Mouse (Mus musculus) right cerebral cortex, adult 2 months (tissue): Measurements from ENCODE around the gene Jade2.

Experiments
- DNase-seq, 2 experiments: peaks; one replicate each; pipeline ENCODE4 v3.0.0; 2021 to 2022; ENCODE audit warnings: low spot score in 2 of 2

Gene Jade2

DNA sequence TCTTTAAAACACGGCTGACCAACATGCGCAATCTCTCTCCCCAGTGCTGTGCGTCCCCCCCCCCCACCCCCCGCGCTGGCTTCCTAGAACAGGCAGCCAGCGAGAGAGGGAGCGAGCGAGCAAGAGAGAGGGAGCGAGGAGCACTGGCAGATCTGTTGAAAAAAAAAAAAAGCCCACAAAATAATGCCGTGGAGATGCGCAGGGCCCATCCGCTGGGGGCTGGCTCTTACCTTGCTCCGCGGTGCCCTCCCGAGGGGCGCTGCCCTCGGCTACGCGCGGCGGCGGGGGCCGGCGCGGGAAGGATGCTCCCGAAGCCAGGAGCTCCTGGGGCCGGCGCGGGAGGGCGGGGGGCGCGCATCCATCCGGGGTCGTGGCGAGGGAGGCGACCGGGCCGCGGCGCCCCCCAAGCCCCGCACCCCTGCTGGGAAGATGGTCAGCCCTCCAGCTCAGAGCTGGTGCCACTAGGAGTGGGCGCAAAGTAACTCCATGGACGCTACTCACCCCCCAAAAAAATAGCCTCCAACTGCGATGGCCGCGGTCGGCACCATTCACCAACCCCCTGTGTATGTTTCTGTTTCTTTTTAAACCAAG, at the start of gene Jade2:
Gene Jade2 (minus strand): TSS at position 573 of the 591 bp plus-strand sequence.
- peak; percentile 43 to 62 for DNase-seq

DNA sequence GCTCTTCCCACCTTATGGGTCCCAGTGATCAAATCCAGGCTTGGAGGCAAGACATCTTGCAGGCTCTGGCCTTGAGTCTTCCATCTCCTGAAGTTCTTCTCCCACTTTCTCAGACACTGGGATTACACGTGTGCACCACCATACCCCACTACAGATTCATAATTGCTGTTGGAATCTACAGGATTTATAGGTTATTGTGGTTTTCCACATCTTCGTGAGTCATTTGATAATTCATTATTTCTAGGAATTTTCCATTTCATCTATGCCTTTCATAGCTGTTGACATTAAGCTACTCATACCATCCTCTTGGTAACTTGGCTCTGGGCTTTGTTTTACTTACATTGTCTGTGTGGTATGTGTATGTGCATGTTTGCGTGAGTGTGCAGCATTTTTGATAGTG, 46.8 kb upstream of the Jade2 start:
- DNase-seq: no peak

DNA sequence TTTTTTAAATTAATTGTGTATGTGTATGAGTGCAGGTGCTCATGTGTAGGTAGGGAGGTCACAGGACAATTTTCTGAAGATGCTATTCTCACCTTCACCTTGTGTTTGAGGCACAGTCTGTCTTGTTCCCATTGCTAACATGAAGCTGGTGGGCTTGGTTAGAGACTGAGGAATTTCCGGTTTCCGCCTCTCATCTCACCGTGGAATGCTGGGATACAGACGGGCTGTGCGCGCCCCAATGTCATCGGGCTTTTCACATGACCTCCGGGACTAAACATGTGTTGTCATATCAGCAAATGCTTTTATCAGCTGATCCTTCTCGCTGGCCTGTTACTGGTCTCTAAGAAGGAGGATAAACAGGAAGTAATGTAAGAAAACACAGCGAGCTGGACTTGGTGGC, 42.2 kb upstream of the Jade2 start:
- no peak for DNase-seq

DNA sequence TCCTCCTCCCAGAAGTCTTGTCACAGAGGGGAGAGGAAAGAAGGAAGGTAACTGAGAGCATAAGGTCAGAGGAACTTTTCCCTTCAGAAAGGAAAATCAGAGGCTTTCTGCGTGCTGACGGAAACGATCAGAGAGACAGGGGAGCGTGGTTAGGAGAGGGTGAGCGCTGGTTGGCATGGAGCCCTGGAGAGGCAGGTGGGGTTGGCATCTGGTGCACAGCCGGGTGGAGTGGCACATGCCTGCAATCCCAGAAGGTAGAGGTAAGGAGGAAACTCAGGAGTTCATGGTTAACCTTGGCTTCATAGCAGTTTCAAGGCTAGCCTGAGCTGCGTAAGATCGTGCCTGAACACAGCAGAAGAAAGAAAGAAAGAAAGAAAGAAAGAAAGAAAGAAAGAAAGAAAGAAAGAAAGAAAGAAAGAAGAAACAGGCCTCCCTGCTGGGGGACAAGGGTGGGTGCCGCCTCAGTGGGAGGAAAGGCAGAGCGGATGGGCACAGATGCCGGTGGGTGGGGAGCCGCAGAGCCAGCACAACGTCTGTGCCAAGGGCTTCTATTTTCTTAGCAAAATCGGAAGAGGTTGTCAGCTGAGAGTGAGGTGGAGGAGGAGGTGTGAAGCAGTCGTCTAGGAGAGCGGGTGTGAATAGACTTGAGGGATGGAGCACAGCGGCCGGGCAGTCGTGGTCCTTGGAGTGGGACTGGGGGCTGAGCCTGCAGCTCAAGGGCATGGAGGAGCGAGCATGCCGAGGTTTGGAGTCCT, 41.0 kb upstream of the Jade2 start:
- peak; percentile 85 for DNase-seq

DNA sequence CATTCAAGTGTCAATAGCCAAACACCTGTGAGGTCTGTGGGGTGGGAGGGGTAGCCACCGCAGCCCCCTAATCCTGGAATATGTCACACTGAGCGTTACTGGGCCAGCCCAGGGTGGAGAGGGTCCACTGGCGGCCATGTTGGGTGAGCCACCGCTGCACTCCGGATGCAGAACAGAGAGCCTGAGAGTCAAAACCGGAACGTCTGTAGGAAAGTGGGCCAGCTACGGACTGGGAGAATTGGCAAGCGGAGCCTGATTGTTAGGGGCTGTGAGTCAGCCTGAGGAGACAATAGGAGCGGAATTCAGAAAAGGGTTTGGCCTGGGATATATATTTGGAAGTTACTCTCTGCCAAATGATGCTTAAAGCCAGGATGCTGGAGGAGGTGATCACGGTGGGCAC, 39.9 kb upstream of the Jade2 start:
- DNase-seq: peak; percentile 18 to 27

DNA sequence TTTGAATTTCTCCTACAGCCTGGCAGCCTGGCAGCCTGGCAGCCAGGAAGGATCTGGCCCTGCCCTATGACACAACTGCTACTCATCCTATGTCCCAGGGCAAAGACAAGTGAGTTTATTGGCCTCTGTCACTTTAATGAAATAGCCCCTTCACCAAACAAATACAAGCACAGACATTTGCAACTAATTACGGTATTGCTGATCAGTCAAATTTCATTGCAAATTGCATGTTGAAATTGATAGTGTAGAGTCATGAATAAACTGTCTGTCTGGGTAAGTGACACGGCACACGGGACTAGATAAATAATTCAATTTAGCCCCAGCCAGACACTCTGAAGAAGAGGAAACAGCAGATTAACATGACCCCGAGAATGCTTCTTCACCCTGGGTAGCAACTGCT, 38.6 kb upstream of the Jade2 start:
- DNase-seq: no peak

DNA sequence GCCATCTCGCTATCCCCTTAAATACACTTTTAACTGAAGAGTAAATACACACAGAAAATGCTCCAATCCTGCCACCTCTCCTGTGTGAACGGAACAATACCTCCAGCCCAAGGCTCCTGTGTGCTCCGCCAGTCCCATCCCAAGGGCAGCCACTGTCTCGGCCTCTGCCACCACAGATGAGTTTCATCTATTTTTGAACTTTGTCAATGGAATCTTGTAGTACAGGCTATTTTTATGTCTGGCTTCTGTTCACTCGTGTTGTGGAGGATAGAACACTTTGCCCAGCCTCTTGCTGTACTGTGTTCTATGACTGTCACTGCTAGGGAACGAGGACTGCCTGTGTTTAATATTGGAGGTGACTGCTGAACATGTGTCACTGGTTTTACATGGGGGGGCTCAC, 28.2 kb upstream of the Jade2 start:
- DNase-seq: no peak

DNA sequence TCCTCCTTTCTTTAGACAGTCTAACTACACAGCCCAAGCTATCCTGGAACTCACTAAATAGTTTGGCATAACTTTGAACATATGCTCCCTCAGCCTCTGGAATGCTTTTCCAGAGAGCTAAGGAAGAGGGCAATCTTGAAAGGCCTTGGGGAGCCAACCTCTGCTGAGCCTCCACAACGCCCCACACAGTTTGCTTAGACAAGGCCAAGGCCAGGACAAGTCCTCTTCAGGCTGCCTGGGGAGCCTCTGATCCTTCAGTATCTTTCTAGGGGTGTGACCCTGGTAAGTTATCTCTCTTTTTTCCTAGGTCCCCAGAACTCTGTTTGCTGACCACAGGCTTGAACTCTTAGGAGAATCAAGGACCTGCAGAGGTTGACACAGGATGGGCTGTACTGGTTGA, 26.6 kb upstream of the Jade2 start:
- no peak for DNase-seq

DNA sequence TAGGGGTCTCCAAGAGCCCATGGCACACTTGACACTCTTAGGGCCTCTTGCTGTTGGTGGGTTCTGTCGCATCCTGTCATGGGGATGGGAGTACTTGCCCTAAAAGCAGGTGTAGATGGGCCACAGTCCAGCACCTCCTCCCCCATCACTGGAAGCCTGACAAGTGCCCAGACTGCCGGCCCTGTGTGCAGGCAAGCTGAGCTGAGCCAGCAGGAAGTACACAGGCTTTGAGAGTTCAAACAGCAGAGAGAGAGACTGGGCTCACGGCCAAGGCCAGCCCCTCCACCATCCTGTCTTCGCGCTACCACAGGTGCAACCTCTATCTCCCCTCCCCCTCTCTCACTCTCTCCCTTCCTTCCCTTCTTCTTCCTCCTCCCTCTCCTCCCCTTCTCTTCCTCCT, 26.2 kb upstream of the Jade2 start:
- no peak for DNase-seq

DNA sequence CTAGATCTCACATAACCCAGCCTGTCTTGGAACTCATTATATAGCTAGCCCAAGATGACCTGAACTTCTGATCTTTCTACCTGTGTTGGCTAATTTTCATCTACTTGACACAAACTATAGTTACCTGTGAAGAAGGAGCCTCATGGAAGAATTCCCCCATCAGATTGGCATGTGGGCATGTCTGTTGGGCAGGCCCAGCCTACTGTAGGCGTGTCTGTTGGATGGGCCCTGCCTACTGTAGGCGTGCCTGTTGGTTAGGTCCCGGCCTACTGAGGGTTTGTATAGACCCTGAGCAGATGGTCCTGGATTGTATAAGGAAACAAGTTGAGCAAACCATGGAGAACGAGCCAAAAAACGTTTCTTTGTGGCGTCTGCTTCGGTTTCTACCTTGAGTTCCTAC, 24.3 kb upstream of the Jade2 start:
- DNase-seq: no peak

DNA sequence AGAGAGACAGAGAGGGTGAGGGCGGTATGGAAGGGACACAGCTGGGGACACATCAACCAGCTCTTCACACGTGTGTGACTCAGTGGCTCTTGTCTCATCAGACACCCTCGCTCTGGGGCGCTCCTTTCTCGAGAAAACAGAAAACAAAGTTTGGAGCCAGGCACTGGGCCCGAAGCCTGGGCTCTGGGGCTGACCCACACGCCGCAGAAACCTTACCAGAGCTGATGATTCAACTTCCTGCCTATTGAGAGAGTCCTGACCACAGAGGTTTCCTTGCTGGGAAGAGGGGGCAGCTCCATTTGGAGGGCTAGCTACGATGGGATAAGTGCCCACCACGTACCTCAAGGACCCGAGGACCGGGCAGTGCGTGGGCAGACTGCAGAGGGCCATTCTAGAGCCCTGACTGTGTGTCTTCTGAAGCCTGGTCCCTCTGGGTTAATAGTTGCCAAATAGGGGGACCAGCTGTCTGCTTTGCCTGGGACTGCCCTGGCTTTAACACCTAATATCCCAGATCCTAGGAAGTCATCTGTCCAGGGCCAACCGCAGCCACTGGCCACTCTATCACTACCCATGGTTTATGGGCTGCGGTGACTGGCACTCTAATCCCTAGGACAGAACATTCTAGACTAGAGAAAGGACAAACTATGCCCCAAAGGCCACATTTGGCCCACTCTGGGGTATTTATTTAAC, 23.7 kb upstream of the Jade2 start:
- DNase-seq: no peak

DNA sequence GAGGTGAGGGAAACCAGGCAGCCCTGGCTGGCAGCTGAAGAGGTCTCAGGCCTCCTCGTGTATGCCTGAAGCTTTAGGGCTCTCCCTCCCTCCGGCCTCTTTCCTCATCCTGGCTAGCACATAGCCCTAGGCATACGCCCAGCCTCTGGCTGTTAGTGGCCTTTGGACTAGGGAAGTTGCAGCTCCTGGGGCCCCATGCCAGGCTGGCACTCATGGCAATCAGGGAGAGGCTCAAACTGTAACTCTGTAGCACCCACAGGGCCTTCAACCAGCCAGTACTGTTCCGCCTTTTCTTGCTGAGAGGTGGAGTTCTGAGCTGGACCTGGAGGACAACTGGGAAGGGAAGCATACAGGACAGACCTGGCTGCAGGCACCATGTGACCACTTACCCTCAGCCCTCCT, 19.5 kb upstream of the Jade2 start:
- DNase-seq: no peak

DNA sequence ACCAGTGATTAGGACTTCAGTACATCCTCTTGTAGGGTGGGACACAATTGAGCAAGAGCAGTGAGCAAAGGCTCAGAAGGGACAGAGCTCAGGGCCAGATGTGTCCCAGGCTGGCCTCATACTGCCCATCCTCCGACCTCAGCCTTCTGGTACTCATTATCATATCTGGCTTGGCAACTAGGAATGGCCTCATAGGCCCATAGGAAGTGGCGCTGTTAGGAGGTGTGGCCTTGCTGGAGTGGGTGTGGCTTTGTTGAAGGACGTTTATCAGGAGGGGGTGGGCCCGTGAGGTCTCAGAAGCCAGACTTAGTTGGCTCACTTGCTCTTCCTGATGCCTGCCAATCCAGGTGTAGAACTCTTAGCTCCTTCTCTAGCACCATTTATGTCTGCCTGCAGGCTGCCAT, 18.3 kb upstream of the Jade2 start:
- no peak for DNase-seq

DNA sequence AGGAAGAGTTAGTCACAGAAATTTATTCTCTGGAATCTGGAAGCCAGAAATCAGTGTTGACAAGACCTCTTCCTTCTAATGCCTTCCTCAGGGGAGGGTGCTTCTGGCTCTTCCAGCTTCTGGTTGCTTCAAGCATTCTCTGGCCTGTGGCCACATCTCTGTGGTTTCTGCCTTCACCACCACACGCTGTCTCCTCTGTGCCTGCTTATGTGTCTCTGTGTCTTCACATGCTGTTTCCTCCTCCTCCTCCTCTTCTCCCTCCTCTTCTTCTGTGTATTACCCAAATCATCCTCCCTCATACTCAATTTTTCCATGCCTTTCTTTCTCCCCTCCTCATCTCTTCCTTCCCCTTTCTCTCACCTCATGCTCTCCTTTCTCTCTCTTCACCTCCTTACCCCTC, 17.6 kb upstream of the Jade2 start:
- peak in 1 of 2 experiments; percentile 33 for DNase-seq

DNA sequence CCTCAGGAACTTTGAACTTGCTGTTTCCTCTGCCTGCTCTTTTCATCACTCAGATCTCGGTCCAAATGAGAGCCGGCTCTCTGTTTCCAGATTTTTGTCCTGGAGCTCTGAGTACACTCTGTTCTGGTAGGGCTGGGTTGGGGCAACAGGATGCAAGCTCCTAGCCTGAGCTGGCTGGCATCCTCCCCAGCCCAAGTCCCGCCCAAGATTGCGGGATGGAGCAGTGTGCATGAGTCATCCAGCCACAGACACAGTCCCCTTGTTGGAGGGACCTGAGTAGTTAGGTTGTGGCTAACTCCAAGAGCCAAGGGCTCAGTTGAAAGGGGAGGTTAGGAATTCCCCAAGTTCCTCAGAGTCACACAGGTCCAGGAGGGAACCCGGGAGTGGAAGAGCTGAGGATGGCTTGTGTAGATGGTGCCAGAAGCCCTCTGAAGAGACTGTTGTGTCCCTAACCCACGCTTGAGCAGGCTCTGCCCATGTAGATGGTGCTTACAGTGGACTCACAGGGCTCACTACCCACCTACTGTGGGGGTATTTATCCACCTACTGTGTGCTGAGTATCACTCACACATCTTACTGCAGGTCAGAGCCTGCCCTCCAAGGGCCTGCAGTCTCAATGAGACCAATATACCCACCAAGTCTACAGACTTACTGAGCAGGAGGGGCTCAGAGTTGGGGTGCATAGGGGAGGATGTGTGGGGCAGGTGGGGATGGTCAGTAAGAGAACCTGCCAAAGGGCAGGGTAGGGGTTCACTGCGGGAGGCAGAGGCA, 17.0 kb upstream of the Jade2 start:
- peak in 1 of 2 experiments; percentile 23 for DNase-seq

DNA sequence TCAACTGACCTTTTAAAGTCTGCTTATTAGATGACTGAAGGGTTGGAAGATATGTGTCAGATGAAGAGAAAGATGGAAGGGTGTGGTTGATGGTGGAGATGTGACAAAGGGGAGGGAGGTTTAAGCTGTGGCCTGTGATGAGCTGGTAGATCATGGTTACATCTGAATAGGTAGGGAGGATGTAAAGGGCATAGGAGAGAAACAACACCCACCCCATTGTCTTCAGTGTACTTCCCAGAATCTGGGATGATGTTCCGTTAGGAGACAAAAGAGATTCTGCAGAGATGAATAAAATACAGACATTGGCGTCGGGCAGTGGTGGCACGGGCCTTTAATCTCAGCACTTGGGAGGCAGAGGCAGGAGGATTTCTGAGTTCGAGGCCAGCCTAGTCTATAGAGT, 15.7 kb upstream of the Jade2 start:
- DNase-seq: no peak

DNA sequence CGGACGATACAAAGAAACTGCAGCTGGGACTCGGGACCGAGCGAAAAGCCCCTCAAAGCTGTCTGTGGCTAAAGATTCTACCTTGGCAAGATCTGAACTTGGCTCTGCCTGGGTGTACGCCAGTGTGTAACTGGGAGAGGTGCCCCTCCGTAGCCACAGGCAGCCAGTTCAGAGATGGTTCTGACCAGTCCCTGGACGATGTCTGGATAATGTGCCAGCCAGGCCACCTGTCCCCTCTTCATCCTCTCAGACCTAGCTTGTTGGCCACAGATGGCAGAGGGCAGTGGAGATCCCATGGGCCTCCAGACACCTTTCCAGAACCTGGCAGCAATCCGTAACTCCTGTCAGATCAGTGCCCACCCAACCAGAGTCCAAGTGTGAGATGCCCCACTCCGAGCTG, 9.8 kb upstream of the Jade2 start:
- no peak for DNase-seq

DNA sequence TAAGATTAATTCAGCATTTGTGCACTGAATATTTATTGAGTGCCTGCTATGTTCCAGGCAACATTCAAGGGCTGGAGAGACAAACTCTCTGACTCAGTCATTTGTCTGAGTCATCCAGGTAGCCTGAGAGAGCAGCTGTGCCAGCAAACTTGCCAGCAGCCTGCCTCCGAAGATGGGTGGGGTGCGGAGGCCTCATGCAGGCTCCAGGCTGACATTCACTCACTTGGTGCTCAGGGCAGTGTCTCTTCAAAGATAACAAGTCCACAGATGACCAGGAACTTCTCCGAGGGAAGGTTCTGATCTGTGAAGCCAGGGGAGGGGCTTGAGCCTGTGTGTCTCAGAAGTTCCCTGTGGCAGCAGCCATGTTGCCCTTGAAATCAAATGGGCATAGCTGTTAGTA, 8.6 kb upstream of the Jade2 start:
- peak; percentile 16 to 27 for DNase-seq

DNA sequence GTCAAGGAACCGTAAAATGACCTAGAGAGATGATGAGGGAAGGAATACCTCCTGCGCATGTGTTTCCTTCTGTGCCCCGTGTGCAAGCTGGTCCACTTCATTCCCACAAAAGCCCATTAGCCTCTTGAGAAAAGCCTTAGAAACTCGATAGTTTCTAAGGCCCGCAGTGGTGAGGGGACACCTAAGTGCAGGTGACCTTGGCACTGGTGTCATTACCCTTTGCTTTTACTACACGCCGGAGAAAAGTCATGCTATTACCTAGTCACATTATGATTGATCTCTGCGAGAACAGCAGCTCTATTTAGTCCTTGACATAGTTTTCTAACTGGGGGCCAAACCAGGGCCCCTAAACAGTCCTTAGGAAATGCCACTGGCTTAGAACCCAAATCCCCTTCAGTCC, 3.2 kb upstream of the Jade2 start:
- DNase-seq: no peak

DNA sequence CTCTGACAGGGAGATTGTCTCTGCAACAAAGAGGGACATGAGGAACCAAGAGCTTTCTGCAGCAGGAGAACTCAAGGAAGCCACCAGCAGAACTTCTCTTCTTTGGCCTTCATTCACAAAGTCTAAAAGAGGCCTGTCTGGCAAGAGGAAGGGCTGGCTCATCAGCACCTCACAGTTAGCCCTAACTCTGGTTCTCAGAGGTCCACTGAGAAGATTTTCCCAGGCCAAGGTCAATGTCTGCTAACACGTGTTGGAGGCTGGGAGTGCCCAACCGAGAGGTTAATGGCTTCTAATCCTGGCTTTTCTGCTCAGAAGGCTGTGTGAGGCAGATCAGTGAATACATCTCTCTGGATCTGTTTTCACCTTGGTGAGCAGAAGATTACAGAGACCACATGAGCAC, 2.1 kb upstream of the Jade2 start:
- DNase-seq: no peak

DNA sequence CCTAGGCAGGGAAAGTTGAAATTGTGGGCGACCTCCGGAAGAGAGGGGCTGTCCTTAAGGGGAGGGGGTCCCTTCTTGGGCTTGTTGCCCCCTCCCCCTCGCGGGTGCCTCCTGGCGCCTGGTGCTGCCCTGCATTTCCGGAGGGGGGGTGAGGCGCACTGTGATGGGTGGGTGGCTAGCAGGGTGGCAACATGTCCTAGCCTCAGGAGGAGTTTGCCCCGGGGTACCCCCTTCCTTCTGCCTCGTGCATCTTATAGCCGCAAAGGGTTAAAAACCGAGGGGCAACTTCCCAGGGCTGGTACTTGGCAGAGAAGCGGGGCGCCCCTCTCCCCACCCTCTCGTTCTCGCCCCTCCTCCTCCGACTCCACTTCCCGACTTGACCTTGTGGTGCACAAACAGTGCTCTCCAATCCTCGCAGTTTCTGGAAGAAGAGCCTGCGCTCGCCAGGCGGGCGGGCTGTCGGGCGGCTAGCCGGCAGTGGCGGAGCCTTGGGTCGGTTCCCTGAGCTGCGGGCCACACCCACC, 1.1 kb upstream of the Jade2 start:
- peak; percentile 58 to 71 for DNase-seq
